Mouse (Mus musculus) embryonic facial prominence, embryonic 10.5 days (tissue): Measurements from ENCODE around the gene Hist1h4m. TPM values are rescaled to one million over a fixed set of nuclear protein-coding genes. Genes with fewer than 3 reads are reported as not detected.
"Not testable (repeated sequence)": the region's sequence is repeated elsewhere in the genome, so short reads cannot be mapped to it uniquely, and the experiment has no call there.

Source experiments
- DNase-seq: peaks from one replicate; pipeline ENCODE4 v3.0.0-alpha.2; 2017; ENCODE audit warnings: low spot score
- H3K27ac ChIP-seq: fragments of 300-500 bp; sonication (generic); replicated peaks from 2 replicates; pipeline ENCODE4 v1.5.1; 2016; ENCODE audit warnings: mild to moderate bottlenecking
- H3K27me3 ChIP-seq: fragments of 300-500 bp; sonication (generic); replicated peaks from 2 replicates; pipeline ENCODE4 v1.6.1; 2016; ENCODE audit warnings: low read depth, mild to moderate bottlenecking; ENCODE audit not compliant: poor library complexity, severe bottlenecking
- H3K36me3 ChIP-seq: fragments of 300-500 bp; sonication (generic); replicated peaks from 2 replicates; pipeline ENCODE4 v1.6.1; 2016; ENCODE audit warnings: mild to moderate bottlenecking, moderate library complexity
- H3K4me1 ChIP-seq: fragments of 300-500 bp; sonication (generic); 2 replicates; pipeline ENCODE4 v1.6.1; 2016
- H3K4me3 ChIP-seq: fragments of 300-500 bp; sonication (generic); 2 replicates; pipeline ENCODE4 v1.5.1; 2016; ENCODE audit warnings: mild to moderate bottlenecking, moderate library complexity
- H3K9me3 ChIP-seq: fragments of 300-500 bp; sonication (generic); 2 replicates; pipeline ENCODE4 v1.6.1; 2016; ENCODE audit warnings: mild to moderate bottlenecking
- WGBS: fragments of 180-500 bp; shearing (Covaris S2); methylation state at CpG from one replicate; pipeline ENCODE4 v1.1.7; 2016; 5-methylcytosine and 5-hydroxymethylcytosine counted together
- polyA plus RNA-seq: library from polyadenylated mRNA; unstranded; fragments of >200 nt; fragmentation: Nextera tagmentation; extraction: Ambion mirVana; gene quantifications from 2 replicates; pipeline ENCODE4 v1.2.1, GENCODE M21; 2016

Hist1h4m gene
- polyA plus RNA-seq, 1 experiment from 2014 or later: not detected

- peak; percentile 88 for DNase-seq
- peak within 1 kb of the TSS; percentile 91 for H3K27ac ChIP-seq
- peak within 1 kb of the TSS; percentile 56 for H3K4me3 ChIP-seq
- not testable (repeated sequence) for H3K36me3 ChIP-seq, H3K27me3 ChIP-seq, H3K9me3 ChIP-seq
- H3K4me1 ChIP-seq: peaks cover 42% of the 10 kb centered on the region
- under 1% methylated on average over 47 of the region's 63 CpGs for WGBS
Measured at GRCm38 (mm10) chr13:21786899-21787629, 24.5 kb upstream of the Hist1h4m start, which contains the start of the genes Hist1h2an and Hist1h2bp. TSS of gene Hist1h2an (minus strand) at chr13:21787218. TSS of gene Hist1h2bp (plus strand) at chr13:21787461.

GRCm38 (mm10) chr13:21787760-21788593 lies 23.6 kb upstream of the Hist1h4m start:
- WGBS: 11% methylated on average over 18 of the region's 21 CpGs
- H3K4me3 ChIP-seq: peak overlapping the region; percentile 49
- peak; percentile 15 for DNase-seq
- peaks cover 41% of the 10 kb centered on the region for H3K4me1 ChIP-seq
- H3K27me3 ChIP-seq: no peaks in the 10 kb centered on the region
- no peaks in the 10 kb centered on the region for H3K36me3 ChIP-seq
- H3K9me3 ChIP-seq: no peaks in the 10 kb centered on the region
- H3K27ac ChIP-seq: peak overlapping the region; percentile 89

GRCm38 (mm10) chr13:21789925-21790324 lies 21.6 kb upstream of the Hist1h4m start:
- H3K27ac ChIP-seq: peak overlapping the region; percentile 89
- WGBS: 55% methylated on average over 6 of the region's 6 CpGs
- no peaks in the 10 kb centered on the region for H3K9me3 ChIP-seq
- H3K36me3 ChIP-seq: no peaks in the 10 kb centered on the region
- H3K27me3 ChIP-seq: no peaks in the 10 kb centered on the region
- H3K4me3 ChIP-seq: no peak overlapping the region
- peaks cover 31% of the 10 kb centered on the region for H3K4me1 ChIP-seq
- DNase-seq: no peak

- H3K9me3 ChIP-seq: no peaks in the 10 kb centered on the region
- 8% methylated on average over 18 of the region's 18 CpGs for WGBS
- no peaks in the 10 kb centered on the region for H3K36me3 ChIP-seq
- peaks cover 27% of the 10 kb centered on the region for H3K4me1 ChIP-seq
- H3K27me3 ChIP-seq: no peaks in the 10 kb centered on the region
- DNase-seq: peak; percentile 40
- H3K27ac ChIP-seq: peak overlapping the region; percentile 77
- H3K4me3 ChIP-seq: peak overlapping the region; percentile 43
Measured at GRCm38 (mm10) chr13:21790601-21791283, 20.8 kb upstream of the Hist1h4m start.

GRCm38 (mm10) chr13:21795584-21795983 lies 16.0 kb upstream of the Hist1h4m start:
- Histone ChIP-seq H3K27me3 (no peaks in the 10 kb centered on the region), H3K9me3 (no peaks in the 10 kb centered on the region), H3K36me3 (no peaks in the 10 kb centered on the region), H3K4me1 (peaks cover 5% of the 10 kb centered on the region), H3K27ac (no peak overlapping the region), H3K4me3 (no peak overlapping the region)
- 90% methylated on average over 7 of the region's 7 CpGs for WGBS
- DNase-seq: no peak

GRCm38 (mm10) chr13:21797163-21797562 lies 14.4 kb upstream of the Hist1h4m start:
- not testable (repeated sequence) for H3K36me3 ChIP-seq, H3K27ac ChIP-seq, H3K4me1 ChIP-seq, H3K9me3 ChIP-seq, DNase-seq, H3K4me3 ChIP-seq, H3K27me3 ChIP-seq

- H3K27me3 ChIP-seq, DNase-seq, H3K36me3 ChIP-seq, H3K9me3 ChIP-seq, H3K4me1 ChIP-seq, H3K4me3 ChIP-seq, H3K27ac ChIP-seq: not testable (repeated sequence)
- WGBS: no CpG with 5 or more reads among the region's 4 CpGs
Measured at GRCm38 (mm10) chr13:21803058-21803457, 8.5 kb upstream of the Hist1h4m start.

- H3K27me3 ChIP-seq, DNase-seq, H3K27ac ChIP-seq, H3K9me3 ChIP-seq, H3K4me1 ChIP-seq, H3K36me3 ChIP-seq, H3K4me3 ChIP-seq: not testable (repeated sequence)
- no CpG with 5 or more reads among the region's 23 CpGs for WGBS
Measured at GRCm38 (mm10) chr13:21810073-21810472, 1.5 kb upstream of the Hist1h4m start, which contains the start of the genes Hist1h2bq and Hist1h2ao. TSS of gene Hist1h2bq (minus strand) at chr13:21810197. TSS of gene Hist1h2ao (plus strand) at chr13:21810465.

- not testable (repeated sequence) for H3K4me3 ChIP-seq
Measured at GRCm38 (mm10) chr13:21811074-21811473, 472 bp upstream of the Hist1h4m start.

GRCm38 (mm10) chr13:21812092-21812491 lies 546 bp downstream of the Hist1h4m start:
- not testable (repeated sequence) for H3K27me3 ChIP-seq, DNase-seq, H3K9me3 ChIP-seq, H3K4me1 ChIP-seq, H3K36me3 ChIP-seq
- Histone ChIP-seq H3K4me3 (peak overlapping the region; percentile 45), H3K27ac (peak overlapping the region; percentile 69)
- whole genome bisulfite sequencing: 1% methylated on average over 14 of the region's 14 CpGs

More at GRCm38 (mm10) chr13:21811074-21811473, 472 bp upstream of the Hist1h4m start:
- no CpG with 5 or more reads among the region's 8 CpGs for WGBS
- H3K9me3 ChIP-seq, H3K27ac ChIP-seq, DNase-seq, H3K4me1 ChIP-seq, H3K36me3 ChIP-seq, H3K27me3 ChIP-seq: not testable (repeated sequence)

GRCm38 (mm10) chr13:21820082-21820890 lies 8.7 kb downstream of the Hist1h4m start:
- not testable (repeated sequence) for H3K4me1 ChIP-seq, H3K9me3 ChIP-seq, H3K27ac ChIP-seq, H3K36me3 ChIP-seq, DNase-seq, H3K4me3 ChIP-seq, H3K27me3 ChIP-seq
- 81% methylated on average over 8 of the region's 16 CpGs for WGBS

GRCm38 (mm10) chr13:21828511-21828910 lies 17.0 kb downstream of the Hist1h4m start:
- Histone ChIP-seq H3K27ac (no peak overlapping the region; the same call in 1 of the 2 replicates), H3K36me3 (no peaks in the 10 kb centered on the region; the same call in 1 of the 2 replicates)
- 84% methylated on average over 3 of the region's 3 CpGs for WGBS

More at GRCm38 (mm10) chr13:21828511-21828910, 17.0 kb downstream of the Hist1h4m start:
- no peak for DNase-seq
- 0 out of 2 replicates have a peak, but pooled peaks cover 5% of the 10 kb centered on the region for H3K4me1 ChIP-seq
- H3K9me3 ChIP-seq: no peaks in the 10 kb centered on the region
- H3K27me3 ChIP-seq: no peaks in the 10 kb centered on the region
- no peak overlapping the region for H3K4me3 ChIP-seq
